Mouse (Mus musculus): Measurements from ENCODE around the gene Emg1.

GRCm38 (mm10) chr6:124702784-124703103 is 9.2 kb downstream of the Emg1 start:
- peak; percentile 92 for TF ChIP-seq CTCF (IDR thresholded peaks at IDR 0.05; ENCODE audit: low read depth, low read length)
- TF ChIP-seq POLR2AphosphoS5 (IDR thresholded peaks at IDR 0.05; ENCODE audit: insufficient replicate concordance, low read depth, low read length), result no peak
- TF ChIP-seq TAL1 (conservative IDR thresholded peaks at IDR 0.05; ENCODE audit: low read depth, low read length), result no peak
- no peak for TF ChIP-seq GATA1 (IDR thresholded peaks at IDR 0.05; ENCODE audit: borderline replicate concordance, low read length)
